Mouse (Mus musculus): Measurements from ENCODE around the gene Prrx2.

- TF ChIP-seq CTCF (IDR thresholded peaks at IDR 0.05) (no peak), EP300 (IDR thresholded peaks at IDR 0.05) (no peak)
Measured at GRCm38 (mm10) chr2:30799456-30799855, 35.3 kb upstream of the Prrx2 start.

All from lung, postnatal 0 days (tissue).